Mouse (Mus musculus): ENCODE data around the gene Fbxw17. TPM values are rescaled to one million over a fixed set of nuclear protein-coding genes. Genes with fewer than 3 reads are reported as not detected.
"Not testable (repeated sequence)": the region's sequence is repeated elsewhere in the genome, so short reads cannot be mapped to it uniquely, and the experiment has no call there.

Gene Fbxw17
- 4.5 and 5.0 TPM in 2 replicates for polyA plus RNA-seq (2015; fragmentation: Nextera tagmentation; extraction: Ambion mirVana)

DNA sequence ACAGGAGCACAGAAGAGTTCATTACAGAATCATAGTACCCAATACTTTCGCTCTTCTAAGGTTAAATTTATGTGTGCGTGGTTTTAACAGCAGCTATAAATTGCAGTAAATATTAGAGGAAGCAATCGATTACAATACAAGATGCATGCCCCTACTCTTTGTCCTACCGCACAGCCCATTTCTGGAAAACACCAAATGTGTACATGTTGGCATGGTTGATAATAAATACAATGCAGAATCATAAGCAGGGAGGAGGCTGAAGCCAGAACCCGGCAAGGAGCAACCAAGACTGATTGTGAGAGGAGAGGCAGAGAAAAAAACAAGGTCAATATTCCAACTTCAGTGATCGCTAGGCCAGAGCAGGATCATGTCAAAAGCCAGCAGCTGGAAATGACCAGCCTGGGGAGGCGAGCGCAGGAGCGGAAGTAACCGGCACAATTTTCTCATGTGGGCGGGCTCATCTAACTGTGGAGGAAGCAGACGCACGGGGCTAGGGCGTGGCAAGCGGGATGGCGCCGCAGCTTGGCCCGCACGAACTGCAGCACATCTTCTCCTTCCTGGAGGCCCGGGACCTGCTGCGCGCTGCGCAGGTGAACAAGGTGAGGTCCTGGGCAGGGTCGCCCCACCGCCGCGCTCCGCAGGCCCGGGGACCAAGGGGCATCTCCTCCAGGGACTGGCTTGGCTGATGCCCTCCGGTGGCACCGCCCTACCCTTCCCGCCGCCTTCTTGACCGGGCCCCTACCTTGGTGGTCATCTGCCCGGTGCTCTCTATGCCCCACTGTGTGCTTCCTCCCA is at the start of gene Fbxw17:
TSS of gene Fbxw17 (plus strand) at position 476 of the 795 bp plus-strand sequence.
- no peak within 1 kb of the TSS for H3K27ac ChIP-seq (replicated peaks)
- ATAC-seq (ENCODE audit: insufficient read depth), result peak; percentile 72
- 9% methylated on average over 35 of the region's 35 CpGs for WGBS (ENCODE audit: insufficient replicate concordance)
- H3K27me3 ChIP-seq, result no peaks in the 10 kb centered on the region
- peak within 1 kb of the TSS; percentile 75 for H3K4me2 ChIP-seq
- no peaks in the 10 kb centered on the region for H3K9me3 ChIP-seq (replicated peaks)
- peak within 1 kb of the TSS; percentile 66 for H3K4me3 ChIP-seq (replicated peaks)
- H3K9ac ChIP-seq, result peak within 1 kb of the TSS; percentile 49; the same call in 1 of the 2 replicates
- H3K4me1 ChIP-seq (replicated peaks), result 0 out of 2 replicates have a peak, but pooled peaks cover 4% of the 10 kb centered on the region
- H3K36me3 ChIP-seq (replicated peaks), result no peaks in the 10 kb centered on the region

DNA sequence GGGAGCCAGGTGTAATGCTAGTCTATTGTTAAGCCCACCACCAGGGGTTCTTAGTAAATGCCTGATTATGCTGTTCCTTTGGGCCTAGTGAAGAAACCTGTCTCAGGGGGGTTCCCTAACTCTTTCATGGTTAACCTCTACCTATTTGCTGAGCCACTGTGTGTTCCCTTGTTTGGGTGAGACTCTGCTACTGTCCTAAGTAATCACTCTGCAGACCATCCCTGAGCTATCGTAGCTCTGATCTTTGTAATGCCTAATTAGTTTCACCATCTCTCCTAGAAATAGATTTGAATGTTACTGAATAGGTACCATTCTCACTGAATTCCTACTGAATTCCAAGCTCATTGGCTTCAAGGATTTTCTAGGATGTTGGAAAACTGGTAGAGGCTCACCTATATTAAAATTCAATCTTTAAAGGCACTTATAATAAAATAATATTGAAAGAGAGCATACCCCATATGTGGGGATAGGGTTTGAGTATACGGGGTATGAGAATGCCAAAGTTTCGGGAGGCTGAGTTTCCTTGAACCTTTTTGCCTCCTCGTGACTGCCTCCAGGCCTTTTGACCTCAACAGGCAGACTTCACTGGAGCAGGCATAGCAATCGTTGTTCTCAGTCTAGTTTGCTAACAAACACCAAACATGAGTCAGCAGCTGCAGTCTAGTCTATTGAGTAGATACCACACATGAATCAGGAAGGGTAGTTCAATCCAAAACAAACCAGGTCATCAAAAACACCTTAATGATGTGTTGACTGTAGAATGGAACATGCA is 44.5 kb upstream of the Fbxw17 start:
- H3K9me3 ChIP-seq (replicated peaks); H3K4me1 ChIP-seq (replicated peaks); H3K27ac ChIP-seq (replicated peaks); H3K4me2 ChIP-seq; ATAC-seq (ENCODE audit: insufficient read depth); H3K27me3 ChIP-seq; H3K36me3 ChIP-seq (replicated peaks); H3K4me3 ChIP-seq (replicated peaks); H3K9ac ChIP-seq: not testable (repeated sequence)
- 61% methylated on average over 5 of the region's 5 CpGs for WGBS (ENCODE audit: insufficient replicate concordance)

DNA sequence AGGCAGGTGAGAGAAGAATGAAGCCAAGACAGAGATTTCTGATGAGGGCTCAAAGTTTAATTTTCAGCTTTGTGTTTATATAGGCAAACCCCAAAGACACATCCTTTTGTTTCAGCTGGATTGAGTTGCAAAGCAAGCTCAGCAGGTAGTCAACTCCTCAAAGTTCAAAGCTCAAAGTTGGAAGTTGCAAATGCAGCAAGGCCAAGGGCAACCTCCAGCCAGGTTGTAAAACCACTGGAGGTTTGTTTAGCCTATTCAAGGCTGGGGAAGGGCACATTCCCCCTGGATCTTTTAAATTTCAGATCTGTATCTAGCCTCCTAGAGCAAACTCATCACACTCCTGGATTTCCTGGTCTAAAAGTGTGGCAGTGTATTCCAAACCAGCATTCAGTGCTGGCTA is 28.5 kb upstream of the Fbxw17 start:
- H3K4me3 ChIP-seq (replicated peaks); H3K4me2 ChIP-seq; H3K27me3 ChIP-seq; H3K27ac ChIP-seq (replicated peaks); H3K9me3 ChIP-seq (replicated peaks); H3K36me3 ChIP-seq (replicated peaks); H3K9ac ChIP-seq; H3K4me1 ChIP-seq (replicated peaks); ATAC-seq (ENCODE audit: insufficient read depth): not testable (repeated sequence)

DNA sequence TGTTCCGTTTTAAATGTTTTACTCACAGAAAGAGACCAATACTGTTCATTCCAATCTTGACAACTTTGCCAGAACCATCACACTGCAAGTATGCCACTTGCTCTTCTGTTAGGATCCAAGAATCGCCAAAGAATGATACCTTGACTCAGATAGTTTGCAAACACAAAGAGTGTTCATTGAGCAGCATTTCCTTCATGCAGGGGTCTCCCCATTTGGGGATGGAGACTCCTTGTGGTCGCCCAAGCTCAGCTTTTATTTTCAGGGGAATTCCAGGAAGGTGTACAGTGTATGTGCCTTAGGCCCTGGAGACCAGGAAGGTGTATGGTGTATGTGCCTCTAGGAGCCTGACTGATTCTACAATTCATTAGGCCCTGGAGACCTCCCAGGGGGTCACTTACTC is 757 bp downstream of the Fbxw17 start:
- no peaks in the 10 kb centered on the region for H3K27me3 ChIP-seq
- no peaks in the 10 kb centered on the region for H3K36me3 ChIP-seq (replicated peaks)
- H3K9ac ChIP-seq, result no peak overlapping the region
- no peak overlapping the region for H3K27ac ChIP-seq (replicated peaks)
- peak overlapping the region; percentile 75 for H3K4me2 ChIP-seq
- no peak for ATAC-seq (ENCODE audit: insufficient read depth)
- no peaks in the 10 kb centered on the region for H3K9me3 ChIP-seq (replicated peaks)
- 0 out of 2 replicates have a peak, but pooled peaks cover 4% of the 10 kb centered on the region for H3K4me1 ChIP-seq (replicated peaks)
- H3K4me3 ChIP-seq (replicated peaks), result peak overlapping the region; percentile 66
- WGBS (ENCODE audit: insufficient replicate concordance), result 35% methylated on average over 3 of the region's 3 CpGs

DNA sequence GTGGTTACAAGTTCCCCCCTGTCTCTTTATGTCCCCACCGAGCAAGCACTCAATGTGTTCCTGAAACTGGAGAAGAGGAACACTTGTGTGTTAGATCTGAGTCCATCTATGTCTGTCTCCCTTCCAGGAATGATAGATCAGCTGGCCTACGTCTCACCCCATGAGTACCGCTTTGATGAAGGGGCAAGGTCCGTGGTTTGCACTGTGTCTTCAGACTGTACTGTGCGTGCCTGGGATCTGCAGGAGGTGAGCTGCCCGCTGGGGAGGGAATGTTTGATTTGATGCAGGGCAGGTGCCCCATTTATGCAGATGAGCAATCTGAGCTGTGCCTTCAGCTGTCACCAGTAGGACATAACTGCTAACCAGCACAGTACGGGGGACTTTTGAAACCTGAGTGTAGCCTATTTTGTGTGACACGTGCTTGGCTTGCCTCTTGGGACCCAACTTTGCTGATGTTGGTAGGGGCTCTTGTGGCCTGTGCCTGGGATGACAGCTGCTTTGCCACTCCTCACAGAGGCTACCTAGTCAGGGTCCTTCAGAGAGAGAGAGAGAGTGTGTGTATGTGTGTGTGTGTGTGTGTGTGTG is 6.1 kb downstream of the Fbxw17 start:
- Histone ChIP-seq H3K9me3 (replicated peaks) (no peaks in the 10 kb centered on the region), H3K27ac (replicated peaks) (no peak overlapping the region), H3K4me2 (no peak overlapping the region), H3K9ac (no peak overlapping the region), H3K36me3 (replicated peaks) (0 out of 2 replicates have a peak, but pooled peaks cover 3% of the 10 kb centered on the region), H3K4me1 (replicated peaks) (no peaks in the 10 kb centered on the region), H3K27me3 (no peaks in the 10 kb centered on the region), H3K4me3 (replicated peaks) (no peak overlapping the region)
- ATAC-seq (ENCODE audit: insufficient read depth), result no peak
- WGBS (ENCODE audit: insufficient replicate concordance), result 79% methylated on average over 8 of the region's 8 CpGs

DNA sequence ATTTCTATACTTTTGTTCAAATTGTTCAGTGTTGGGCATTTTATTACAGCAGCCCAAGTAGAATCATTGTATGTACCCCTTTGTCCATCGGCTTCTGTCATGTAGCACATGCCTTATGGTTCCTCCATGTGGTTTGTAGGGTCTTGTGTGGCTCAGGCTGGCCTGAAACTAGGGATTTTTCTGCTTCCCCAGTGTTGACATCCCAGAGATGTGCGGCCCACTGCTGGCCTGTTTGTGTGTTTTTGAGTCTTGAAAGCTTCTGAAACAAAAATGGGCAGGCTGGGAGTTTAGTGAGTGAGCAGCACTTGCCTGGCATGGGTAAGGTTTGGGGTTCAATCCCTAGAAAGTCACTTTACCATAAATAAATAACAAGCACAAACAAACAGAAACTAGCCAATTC is 6.9 kb downstream of the Fbxw17 start:
- H3K36me3 ChIP-seq (replicated peaks), result 0 out of 2 replicates have a peak, but pooled peaks cover 3% of the 10 kb centered on the region
- H3K9ac ChIP-seq, result no peak overlapping the region
- no peak overlapping the region for H3K27ac ChIP-seq (replicated peaks)
- ATAC-seq (ENCODE audit: insufficient read depth), result no peak
- H3K4me1 ChIP-seq (replicated peaks), result no peaks in the 10 kb centered on the region
- no peak overlapping the region for H3K4me3 ChIP-seq (replicated peaks)
- no peak overlapping the region for H3K4me2 ChIP-seq
- no peaks in the 10 kb centered on the region for H3K9me3 ChIP-seq (replicated peaks)
- WGBS (ENCODE audit: insufficient replicate concordance), result 66% methylated on average over 2 of the region's 2 CpGs
- H3K27me3 ChIP-seq, result no peaks in the 10 kb centered on the region

DNA sequence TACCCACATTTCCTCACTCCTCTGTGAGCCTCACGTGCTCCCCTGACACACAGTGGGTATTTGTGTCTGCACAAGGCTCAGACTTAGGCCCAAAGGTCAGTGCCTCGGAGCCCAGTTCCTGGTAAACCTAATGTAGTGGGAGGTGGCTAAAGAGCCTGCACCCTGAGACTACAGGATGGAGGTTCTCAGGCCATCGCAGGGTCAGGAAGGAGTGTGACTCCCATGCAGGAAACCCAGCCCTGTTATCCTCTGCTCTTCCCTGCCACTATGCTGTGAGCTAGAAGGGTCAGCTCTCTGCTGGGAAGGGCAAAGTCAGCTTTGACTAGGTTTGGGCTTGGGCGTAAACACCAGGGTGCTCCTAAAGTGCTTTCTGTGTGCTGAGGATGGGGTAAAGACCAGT is 9.0 kb downstream of the Fbxw17 start:
- no peak overlapping the region for H3K27ac ChIP-seq (replicated peaks)
- H3K9ac ChIP-seq, result no peak overlapping the region
- H3K27me3 ChIP-seq, result no peaks in the 10 kb centered on the region
- H3K9me3 ChIP-seq (replicated peaks), result no peaks in the 10 kb centered on the region
- no peak overlapping the region for H3K4me2 ChIP-seq
- H3K4me1 ChIP-seq (replicated peaks), result no peaks in the 10 kb centered on the region
- 0 out of 2 replicates have a peak, but pooled peaks cover 3% of the 10 kb centered on the region for H3K36me3 ChIP-seq (replicated peaks)
- H3K4me3 ChIP-seq (replicated peaks), result no peak overlapping the region
- peak; percentile 31; the same call in 1 of the 2 replicates for ATAC-seq (ENCODE audit: insufficient read depth)
- 67% methylated on average over 4 of the region's 4 CpGs for WGBS (ENCODE audit: insufficient replicate concordance)

DNA sequence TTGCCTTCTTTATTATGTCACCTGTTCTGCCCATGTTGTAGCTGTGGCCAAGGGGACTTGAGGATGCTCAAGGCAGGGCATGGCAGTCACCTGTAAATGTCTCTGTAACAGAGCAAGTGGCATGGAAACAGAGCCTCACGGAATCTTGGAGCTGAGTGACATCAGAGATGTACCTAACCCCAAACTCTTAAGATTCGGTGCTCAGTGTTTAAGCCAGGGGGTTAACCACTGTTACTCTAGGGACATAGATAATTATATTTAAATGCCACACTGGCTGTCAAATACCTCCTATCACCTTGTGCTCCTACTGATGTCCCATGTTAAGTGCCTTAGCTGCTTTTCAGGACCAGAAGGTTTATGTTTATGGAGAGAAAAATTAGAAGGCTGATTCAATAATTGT is 26.1 kb downstream of the Fbxw17 start, which contains the start of gene Gm47429:
TSS of gene Gm47429 (minus strand) at position 101 of the 400 bp plus-strand sequence.
- ATAC-seq (ENCODE audit: insufficient read depth), result no peak
- Histone ChIP-seq H3K9ac (no peak within 1 kb of the TSS), H3K9me3 (replicated peaks) (no peaks in the 10 kb centered on the region), H3K27ac (replicated peaks) (no peak within 1 kb of the TSS), H3K4me1 (replicated peaks) (no peaks in the 10 kb centered on the region), H3K36me3 (replicated peaks) (no peaks in the 10 kb centered on the region), H3K27me3 (no peaks in the 10 kb centered on the region), H3K4me3 (replicated peaks) (no peak within 1 kb of the TSS), H3K4me2 (no peak within 1 kb of the TSS)
- WGBS (ENCODE audit: insufficient replicate concordance), result 57% methylated on average over 2 of the region's 2 CpGs

DNA sequence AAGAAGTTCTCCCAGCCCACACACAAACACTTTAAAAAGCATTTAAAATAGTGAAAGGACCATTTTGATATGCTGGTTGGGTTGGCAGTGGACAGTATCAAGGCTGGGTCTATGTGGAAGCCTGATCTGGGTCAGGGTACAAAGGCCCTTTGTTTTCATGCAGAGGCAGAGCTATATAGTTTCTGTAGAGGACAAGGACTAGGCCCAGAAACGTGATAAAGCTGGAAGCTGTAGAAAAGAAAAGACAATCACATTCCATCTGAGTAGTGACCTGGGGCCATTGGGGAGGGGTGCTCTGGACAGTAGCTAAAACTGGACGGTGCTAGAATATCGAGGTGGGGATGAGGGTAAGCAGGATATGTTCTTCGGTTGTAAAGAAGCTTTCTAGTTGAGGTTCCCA is 27.6 kb downstream of the Fbxw17 start:
- H3K9ac ChIP-seq, result no peak overlapping the region
- WGBS (ENCODE audit: insufficient replicate concordance), result 61% methylated on average over 4 of the region's 4 CpGs
- ATAC-seq (ENCODE audit: insufficient read depth), result no peak
- no peaks in the 10 kb centered on the region for H3K36me3 ChIP-seq (replicated peaks)
- no peaks in the 10 kb centered on the region for H3K9me3 ChIP-seq (replicated peaks)
- no peaks in the 10 kb centered on the region for H3K4me1 ChIP-seq (replicated peaks)
- H3K4me2 ChIP-seq, result no peak overlapping the region
- H3K27ac ChIP-seq (replicated peaks), result no peak overlapping the region
- H3K4me3 ChIP-seq (replicated peaks), result no peak overlapping the region
- no peaks in the 10 kb centered on the region for H3K27me3 ChIP-seq

DNA sequence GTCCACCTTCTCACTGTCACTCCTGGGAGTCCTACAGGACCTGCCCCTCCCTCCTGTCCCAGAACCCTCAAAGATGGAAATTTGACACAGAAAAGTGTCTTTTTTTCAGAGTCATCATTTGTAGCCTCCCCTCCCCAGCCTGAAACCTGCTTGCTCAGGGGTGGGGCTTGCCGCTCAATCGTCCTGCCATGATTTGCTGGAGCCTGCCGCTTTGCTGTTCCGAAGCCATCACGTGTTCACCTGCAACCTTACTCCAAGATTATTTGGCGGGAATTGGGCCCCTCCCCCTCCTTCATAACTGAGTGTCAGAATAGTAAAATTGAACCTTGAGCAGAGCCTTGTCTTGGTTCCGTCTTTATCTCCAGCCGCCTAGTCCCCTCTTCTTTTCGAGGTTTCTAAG is 34.6 kb downstream of the Fbxw17 start:
- not testable (repeated sequence) for H3K27me3 ChIP-seq; ATAC-seq (ENCODE audit: insufficient read depth); H3K9me3 ChIP-seq (replicated peaks); H3K9ac ChIP-seq; H3K36me3 ChIP-seq (replicated peaks); H3K4me2 ChIP-seq; H3K4me3 ChIP-seq (replicated peaks); H3K27ac ChIP-seq (replicated peaks); H3K4me1 ChIP-seq (replicated peaks)
- WGBS (ENCODE audit: insufficient replicate concordance), result 59% methylated on average over 9 of the region's 9 CpGs

DNA sequence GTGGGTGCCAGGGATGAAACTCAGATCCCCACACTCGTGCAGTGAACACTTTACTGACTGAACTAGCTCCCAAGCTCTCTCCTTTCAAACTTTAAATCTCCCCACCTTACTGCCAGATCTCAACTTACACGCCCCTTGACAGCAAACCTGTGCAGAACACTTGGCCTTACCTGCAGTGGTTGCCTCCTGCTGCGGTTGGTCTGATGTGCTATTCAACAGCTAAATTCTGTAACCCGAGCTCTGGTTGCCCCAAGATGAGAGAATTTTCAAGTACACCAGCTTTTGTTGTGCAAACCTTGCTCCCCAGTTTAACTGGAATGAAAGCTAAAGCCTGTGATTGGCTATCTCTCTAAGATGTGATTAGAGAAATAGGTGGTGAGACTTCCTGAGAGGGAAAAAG is 35.8 kb downstream of the Fbxw17 start:
- H3K4me2 ChIP-seq, result no peak overlapping the region
- WGBS (ENCODE audit: insufficient replicate concordance), result 28% methylated on average over 4 of the region's 4 CpGs
- H3K36me3 ChIP-seq (replicated peaks), result no peaks in the 10 kb centered on the region
- no peaks in the 10 kb centered on the region for H3K27me3 ChIP-seq
- no peak for ATAC-seq (ENCODE audit: insufficient read depth)
- no peaks in the 10 kb centered on the region for H3K4me1 ChIP-seq (replicated peaks)
- no peak overlapping the region for H3K27ac ChIP-seq (replicated peaks)
- no peak overlapping the region for H3K9ac ChIP-seq
- H3K9me3 ChIP-seq (replicated peaks), result no peaks in the 10 kb centered on the region
- H3K4me3 ChIP-seq (replicated peaks), result no peak overlapping the region

Measured in liver, embryonic 15.5 days (tissue).